Mouse (Mus musculus) liver, adult (tissue): ENCODE data around the gene Vac14.

Experiments
- GATA4 ChIP-seq: IDR thresholded peaks from 2 replicates; pipeline ENCODE4 v1.6.1; 2014; ENCODE audit warnings: mild to moderate bottlenecking, low read length; ENCODE audit not compliant: insufficient replicate concordance

The Vac14 gene

DNA sequence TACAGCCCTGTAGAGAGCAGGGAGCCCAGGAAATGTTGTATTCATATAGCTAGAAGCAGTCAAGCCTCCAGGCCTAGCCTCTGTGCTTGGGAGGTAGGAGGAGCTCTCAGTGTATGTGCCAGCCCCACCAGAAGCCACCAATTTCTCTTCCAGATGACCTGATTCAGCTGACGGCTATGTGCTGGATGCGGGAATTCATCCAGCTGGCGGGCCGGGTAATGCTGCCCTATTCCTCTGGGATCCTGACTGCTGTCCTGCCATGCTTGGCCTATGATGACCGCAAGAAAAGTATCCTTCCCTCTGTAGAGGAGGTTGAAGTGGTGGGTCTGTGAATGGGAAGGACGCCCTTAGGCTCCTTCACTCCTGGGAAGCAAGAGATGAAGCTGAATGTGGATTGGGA lies 17.8 kb downstream of the Vac14 start:
- no peak for TF ChIP-seq GATA4

DNA sequence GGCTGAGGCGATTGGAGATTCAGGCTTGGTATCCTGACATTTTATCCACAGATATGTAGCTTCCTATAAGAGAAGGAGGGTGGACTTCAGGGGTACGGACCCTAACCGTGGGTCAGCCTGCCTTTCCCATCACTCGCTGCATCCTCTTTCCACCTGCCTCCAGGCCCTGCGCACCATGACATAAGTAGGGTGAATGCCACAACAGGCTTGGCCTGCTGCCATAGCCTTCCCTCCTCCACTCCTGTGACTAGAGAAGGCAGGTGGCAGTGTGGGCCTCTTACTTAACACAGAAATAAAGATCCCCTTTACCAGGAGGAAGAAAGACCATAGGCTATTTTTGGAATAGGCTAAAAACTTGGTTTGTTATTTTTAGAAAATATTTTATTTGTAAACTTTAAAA lies 23.9 kb downstream of the Vac14 start:
- no peak for TF ChIP-seq GATA4

DNA sequence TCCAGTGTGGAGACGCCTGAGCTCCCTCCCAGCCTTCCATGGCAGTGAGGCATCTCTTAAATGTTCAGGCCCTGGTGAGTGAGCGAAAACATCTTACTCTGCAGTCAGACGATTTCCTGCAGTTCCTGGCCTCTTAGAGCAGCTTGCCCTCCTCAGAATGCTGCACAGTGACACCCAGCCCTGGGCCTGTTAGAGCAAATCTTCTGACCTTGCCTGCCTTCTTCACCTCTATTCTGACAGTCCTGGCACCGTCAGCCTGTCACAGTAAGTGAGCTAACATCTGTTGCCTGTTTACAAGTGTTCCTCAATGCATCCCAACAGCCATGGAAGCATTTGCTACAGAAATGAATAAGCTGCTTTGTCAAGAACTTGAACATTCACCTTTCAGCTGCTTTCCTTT lies 24.8 kb downstream of the Vac14 start:
- TF ChIP-seq GATA4: no peak

DNA sequence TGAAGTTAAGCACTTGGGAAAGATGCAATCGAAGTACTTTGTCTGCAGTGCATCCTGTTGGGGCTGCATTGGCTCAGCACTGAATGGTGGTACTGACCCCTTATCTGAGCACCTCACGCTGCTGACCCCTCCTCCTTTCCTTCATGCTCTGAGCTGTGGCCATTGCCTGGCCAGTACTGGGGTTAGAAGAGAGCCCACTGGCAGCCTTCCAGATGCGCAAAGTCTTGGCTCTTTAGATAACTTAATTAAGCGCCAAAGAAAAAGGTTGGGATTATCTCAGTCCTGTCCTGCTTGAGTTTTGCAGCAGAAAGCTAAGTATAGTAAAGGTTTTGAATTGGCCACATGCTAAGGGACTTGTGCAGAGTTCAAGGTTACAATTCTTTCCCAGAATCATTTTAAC lies 26.0 kb downstream of the Vac14 start:
- TF ChIP-seq GATA4: no peak

DNA sequence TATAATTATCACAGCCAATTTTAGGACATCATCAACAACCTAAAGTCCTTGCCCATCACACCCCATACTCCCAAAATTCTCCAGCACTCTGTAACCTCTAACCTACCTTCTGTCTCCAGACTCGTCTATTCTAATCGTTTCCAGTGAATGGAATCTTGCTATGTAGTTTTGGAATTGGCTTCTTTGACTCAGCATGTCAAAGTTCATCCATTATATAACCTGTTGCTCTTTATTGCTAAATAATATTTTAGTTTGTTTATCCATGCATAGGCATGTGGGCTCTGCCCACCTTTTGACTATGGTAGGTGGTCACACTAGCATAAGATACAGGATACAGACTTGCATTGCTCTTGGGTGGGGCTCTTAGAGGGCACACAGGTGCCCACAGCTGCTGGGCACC lies 26.5 kb downstream of the Vac14 start:
- TF ChIP-seq GATA4: no peak

DNA sequence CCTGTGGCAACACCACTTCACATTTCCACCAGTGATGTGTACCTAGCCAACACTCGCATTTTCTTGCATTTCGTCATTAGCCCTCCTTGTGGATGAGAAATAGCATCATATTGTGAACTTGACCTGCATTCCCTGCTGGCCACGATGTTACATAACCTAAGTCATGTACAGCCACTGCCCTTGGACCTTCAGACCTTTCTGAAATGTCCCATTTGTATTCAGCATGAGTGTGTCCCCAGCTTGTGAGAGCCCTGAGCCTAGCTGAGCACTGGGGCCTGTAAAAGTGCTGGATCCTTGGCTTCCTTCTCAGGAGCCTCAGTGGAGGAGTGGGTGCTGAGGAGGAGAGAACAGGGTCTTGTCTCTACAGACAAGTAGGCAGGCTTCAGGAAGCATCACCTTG lies 27.0 kb downstream of the Vac14 start:
- no peak for TF ChIP-seq GATA4

DNA sequence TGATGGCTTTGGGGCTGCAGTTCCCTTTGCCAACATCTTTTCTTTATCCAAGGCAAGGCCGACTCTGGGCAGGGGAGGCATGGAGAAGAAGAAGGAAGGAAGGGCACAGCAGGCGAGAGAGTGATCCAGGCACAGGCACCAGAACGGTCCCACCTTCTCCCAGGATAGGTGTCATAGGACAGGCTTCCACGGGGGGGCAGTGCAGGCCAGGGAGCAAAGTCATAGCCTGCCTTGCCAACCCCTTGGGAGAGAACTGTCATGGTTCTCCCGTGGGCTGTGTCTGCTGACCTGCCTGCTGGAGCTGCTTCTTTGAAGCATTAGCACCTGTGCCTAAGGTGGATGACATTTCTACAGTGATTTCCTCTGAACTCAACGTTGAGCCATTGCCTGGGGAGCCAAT lies 27.7 kb downstream of the Vac14 start:
- no peak for TF ChIP-seq GATA4

DNA sequence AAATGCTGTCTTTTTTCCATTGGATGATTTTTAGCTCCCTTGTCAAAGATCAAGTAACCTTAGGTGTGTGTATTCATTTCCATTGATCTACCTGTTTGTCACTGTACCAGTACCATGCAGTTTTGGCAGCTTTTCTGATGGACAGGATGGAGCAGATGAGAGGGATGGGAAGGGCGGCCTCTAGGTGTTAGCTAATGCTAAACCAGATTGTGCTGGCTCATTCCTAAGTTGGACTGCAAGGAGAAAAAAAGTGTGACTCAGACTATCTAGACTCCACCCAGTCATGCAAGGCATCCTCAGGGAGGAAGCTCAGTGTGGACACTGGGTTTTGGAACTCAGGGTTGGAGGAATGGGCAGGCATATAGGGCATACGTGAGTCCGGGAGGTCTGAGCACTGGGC lies 30.2 kb downstream of the Vac14 start:
- no peak for TF ChIP-seq GATA4

DNA sequence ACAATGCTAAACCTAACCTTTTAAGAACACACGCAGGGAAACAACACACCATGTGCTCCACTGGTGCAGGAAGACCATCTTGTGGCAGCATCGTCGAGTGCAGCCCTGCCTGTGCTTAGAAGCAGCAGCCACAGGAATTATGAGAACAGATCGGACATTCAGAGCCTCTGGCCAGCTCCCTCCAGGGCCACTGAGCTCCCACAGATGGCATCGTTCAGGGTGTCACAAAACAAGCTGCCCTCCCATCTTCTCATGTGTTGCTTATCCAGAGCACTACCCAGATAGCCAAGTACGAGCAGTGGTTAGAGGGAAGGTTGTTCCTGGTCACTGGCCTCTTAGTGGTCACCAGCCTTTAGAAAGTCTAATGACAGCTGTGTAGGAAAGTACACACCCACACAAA lies 30.9 kb downstream of the Vac14 start:
- TF ChIP-seq GATA4: no peak

DNA sequence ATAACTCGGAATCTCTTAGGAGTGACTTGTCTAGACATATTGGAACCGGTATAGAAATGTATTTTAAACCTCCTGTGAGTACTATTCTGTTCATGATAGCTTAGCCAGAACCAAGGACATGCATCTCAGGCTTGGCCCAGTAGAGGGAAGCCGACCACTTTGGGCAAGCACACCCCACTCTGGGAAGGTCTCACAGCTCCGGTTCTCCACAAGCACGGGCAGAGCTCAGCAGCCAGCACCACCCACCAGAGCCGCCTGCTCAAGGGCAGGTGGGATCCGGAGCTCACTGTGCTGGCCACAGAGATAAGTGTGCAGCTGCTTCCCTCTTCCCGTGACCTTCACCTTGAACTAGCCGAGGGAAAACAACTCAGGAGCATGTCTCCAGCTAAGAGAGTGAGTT lies 32.5 kb downstream of the Vac14 start:
- no peak for TF ChIP-seq GATA4

DNA sequence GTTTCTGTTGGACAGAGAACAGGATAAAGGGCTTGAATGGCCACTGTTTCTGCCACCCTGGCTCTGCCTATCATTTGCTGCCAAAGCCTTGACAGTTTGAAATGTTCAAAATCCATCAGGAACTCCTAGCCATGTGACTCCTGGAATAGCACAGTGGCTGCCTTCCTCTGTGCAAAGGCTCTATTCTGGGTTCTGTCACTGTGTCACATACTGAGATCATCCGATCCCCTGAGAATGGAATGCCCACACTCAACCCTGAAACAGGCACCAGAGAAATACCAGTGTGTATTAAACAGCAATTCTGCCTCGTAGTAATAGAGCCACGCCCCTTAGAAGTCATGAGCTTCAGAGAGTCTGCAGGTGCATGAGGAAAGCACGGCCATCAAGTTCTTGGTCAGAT lies 33.5 kb downstream of the Vac14 start:
- TF ChIP-seq GATA4: no peak

DNA sequence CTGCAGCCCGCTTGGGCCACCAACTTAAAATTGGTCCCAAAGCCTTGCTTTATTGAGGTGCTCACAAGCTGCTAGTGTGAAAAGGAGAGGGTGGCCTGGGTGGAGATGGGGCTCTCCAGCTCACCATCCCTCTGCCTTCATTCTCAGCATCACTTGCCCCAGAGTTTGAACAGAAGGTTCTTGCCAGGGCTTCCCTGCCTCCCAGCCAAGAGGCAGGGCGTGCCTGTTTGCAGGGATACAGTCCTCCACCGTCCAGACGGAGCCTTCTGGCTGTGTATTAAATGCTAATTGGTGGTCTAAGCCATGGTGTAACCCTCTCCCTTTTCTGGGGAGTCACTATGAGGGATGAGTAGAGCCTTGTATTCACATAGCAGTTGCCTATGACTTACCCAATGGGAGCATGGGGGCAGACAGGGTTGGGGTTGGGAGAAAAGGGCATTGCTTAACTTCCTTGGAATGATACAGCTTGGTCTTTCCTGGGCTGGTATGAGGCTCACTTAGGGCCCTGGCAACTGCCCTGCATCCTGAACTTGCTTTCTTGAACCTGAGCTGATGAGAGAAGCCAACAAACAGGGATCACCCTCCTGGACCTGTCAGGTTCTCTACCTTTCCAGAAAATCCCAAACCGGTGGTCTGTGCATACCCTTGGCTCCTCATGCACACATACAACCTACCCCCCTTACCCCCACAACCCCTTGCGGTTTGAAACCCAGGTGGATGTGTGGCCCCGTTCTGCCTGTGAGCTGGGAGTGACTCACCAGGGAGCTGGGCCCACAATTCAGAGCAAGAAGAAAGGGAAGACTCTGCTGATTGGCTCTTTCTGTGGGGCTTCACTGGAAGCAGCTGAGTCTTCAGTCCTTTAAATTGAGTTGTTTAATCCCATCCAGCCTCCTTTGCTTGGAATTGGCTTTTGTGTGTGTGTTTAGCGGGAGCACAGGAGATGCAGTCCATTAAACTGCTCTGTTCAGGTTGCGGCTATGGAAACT lies 36.0 kb downstream of the Vac14 start:
- TF ChIP-seq GATA4: no peak

DNA sequence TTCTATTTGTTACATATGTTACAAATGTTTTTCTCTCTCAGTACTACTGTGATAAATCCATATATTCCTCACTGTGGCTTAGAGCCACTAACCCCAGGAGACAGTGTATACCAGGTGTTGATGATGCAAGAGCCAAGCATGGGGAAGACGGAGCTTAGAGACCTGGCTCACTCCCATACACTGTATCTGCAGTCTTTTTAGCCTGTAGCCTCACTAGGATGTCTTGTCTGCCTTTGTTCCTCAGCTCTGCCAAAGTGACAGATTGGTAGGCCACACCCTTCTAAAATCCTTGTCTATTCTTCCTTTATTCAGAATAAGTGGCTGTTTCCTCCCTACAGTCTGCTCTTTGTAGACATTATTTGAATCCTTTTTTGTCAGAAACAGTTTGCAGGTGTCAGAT lies 37.4 kb downstream of the Vac14 start:
- TF ChIP-seq GATA4: no peak

DNA sequence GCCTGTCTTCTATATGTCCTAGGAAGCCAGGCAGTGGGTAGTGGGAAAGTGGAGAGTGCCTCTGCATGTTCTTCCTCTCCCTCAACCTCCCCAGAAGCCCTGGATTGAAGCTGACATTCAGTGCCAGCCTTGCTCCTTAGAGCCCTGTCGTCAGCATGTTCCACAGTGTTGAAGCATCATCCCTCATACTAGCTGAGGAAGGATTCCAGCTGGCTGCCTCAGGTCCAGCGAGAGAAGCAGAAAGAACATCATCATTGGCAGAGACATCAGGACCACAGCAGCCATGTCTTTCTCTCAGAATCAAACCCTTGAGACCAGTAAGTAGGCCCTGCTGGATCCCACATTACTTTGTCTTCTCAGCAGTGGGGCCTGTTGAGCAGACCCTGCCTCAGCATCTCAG lies 39.3 kb downstream of the Vac14 start:
- no peak for TF ChIP-seq GATA4

DNA sequence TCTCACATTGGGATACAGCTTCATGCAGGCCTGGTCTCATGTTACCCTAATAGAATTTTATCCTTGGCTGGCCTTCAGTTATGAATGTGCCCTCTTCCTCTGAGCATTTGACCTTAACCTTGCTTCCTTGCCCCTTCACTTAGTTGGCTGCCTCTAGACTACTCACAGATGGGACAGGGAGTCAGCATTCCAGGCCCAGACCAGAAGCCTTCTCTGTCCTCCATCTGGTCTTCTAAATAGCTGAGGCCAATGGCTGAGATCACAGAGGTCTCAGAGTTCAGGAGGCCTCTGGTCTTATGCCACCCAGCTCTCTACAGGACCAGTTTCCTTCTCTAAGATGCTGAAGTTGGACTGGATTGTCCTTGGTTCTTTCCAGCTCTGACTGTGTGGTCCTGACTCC lies 41.7 kb downstream of the Vac14 start:
- TF ChIP-seq GATA4: no peak

DNA sequence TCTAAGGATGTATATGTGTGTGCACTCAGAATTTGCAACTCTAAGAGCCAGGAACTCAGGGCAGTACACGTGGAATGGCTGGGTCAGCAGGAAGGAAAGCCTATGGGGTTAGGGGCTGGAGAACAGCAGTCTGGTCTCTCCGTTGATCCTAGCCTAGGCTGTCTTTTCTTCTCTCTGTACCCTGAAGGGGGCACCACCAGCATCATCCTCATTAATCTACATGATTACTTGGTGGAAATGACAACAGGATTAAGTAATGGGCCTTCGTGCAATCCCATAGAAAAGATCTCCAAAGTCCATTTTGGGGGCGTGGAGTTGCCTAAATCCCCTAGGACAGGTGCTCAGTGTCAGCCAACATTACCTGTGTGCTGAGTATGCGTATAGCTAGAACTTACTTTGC lies 44.2 kb downstream of the Vac14 start:
- no peak for TF ChIP-seq GATA4
